Mouse (Mus musculus): Measurements from ENCODE around the gene Bnipl.

DNA sequence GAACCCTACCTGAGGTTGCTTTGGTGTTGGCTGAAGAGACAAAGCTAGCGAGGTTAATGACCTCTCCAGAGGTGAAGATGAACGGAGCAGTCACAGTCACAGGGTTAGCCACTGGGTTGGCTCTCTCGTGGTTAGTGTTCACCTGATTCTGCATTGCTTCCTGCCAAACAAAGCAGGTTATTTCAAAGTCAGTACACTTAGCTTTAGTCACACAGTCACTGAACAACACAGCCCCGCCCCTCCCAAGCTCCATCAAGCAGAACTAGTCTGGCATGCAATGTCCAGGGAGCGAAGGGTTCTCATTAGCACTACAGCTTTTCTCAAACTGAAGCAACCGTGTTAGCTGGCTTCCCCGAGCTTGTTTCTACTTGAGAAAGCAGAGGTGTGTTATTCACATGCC is 50.9 kb downstream of the Bnipl start:
- no peak for TF ChIP-seq CTCF (IDR thresholded peaks at IDR 0.05; ENCODE audit: low read depth, low read length)
- no peak for TF ChIP-seq GATA1 (IDR thresholded peaks at IDR 0.05; ENCODE audit: borderline replicate concordance, low read length)
- TF ChIP-seq POLR2AphosphoS5 (IDR thresholded peaks at IDR 0.05; ENCODE audit: insufficient replicate concordance, low read depth, low read length), result no peak
